Mouse (Mus musculus) heart, adult 2 months (tissue): ENCODE measurements at regions not wholly inside any gene's neighbourhood (a gene's known extent, or its start where the extent isn't known, plus 50 kb on each side); places are given as distances from the start of the nearest gene placed in this dataset.

ENCODE experiments used
- CTCF ChIP-seq: fragments of 200-600 bp; IDR thresholded peaks from 2 replicates; pipeline ENCODE4 v1.8.1; 2022; ENCODE audit warnings: antibody characterized with exemption, mild to moderate bottlenecking, moderate library complexity
- EP300 ChIP-seq: fragments of 200-500 bp; IDR thresholded peaks from 2 replicates; pipeline ENCODE4 v1.6.1; 2011; ENCODE audit warnings: low read depth, low read length, control low read depth; ENCODE audit not compliant: insufficient read depth
- POLR2A ChIP-seq: fragments of 200-500 bp; IDR thresholded peaks from 2 replicates; pipeline ENCODE4 v1.6.1; 2011; ENCODE audit warnings: mild to moderate bottlenecking, low read depth, low read length, control low read depth; ENCODE audit not compliant: insufficient read depth

DNA sequence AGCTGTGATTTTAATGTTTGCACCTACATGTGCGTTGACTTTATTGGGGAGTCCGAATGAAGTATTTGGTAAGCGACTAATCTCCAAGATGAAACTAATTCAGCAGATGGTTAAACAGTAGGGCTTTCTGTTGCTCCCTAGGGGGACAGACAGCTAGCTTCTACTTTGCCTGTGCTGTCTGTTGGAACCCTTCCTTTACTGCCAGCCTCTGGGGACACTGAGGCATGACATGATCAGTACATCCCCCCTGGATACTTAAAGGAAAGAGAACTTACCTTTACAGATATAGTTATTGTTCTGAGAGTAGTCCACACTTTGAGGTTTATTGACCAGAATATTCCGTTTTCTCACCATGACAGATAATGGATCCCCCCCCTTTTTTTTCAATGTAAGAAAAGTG lies 289.8 kb upstream of the Ift57 start:
- TF ChIP-seq CTCF (no peak), POLR2A (no peak), EP300 (no peak)
